Mouse (Mus musculus) forebrain, embryonic 13.5 days (tissue): Measurements from ENCODE around the gene Isy1. TPM values are rescaled to one million over a fixed set of nuclear protein-coding genes. Genes with fewer than 3 reads are reported as not detected.

Experiments used
- polyA plus RNA-seq: library from polyadenylated mRNA; unstranded; fragments of >200 nt; fragmentation: Nextera tagmentation; extraction: Ambion mirVana; gene quantifications from 2 replicates; pipeline ENCODE4 v1.2.1, GENCODE M21; 2015

Isy1 gene
- polyA plus RNA-seq, 1 experiment from 2014 or later = 49.8 TPM

Other genes with a start within 250 kb of the Isy1 start
- gene Prokr1, start 248.1 kb downstream of the Isy1 start, polyA plus RNA-seq = 5.0 and 5.9 TPM in 2 replicates
- 12.7 and 12.9 TPM in 2 replicates for gene Aplf, start 166.6 kb downstream of the Isy1 start, polyA plus RNA-seq
- gene Efcc1, start 107.9 kb downstream of the Isy1 start, polyA plus RNA-seq = 0.96 and 1.1 TPM in 2 replicates
- 0.77 and 0.89 TPM in 2 replicates for gene Gp9, start 60.7 kb downstream of the Isy1 start, polyA plus RNA-seq
- 7.4 and 7.9 TPM in 2 replicates for gene Rab43, start 26.6 kb downstream of the Isy1 start, polyA plus RNA-seq
- 1.4 and 2.3 TPM in 2 replicates for gene Gm45140, start 3.0 kb downstream of the Isy1 start, polyA plus RNA-seq
- gene Cnbp, start 12.3 kb upstream of the Isy1 start, polyA plus RNA-seq = 949 and 1,006 TPM in 2 replicates
- gene Copg1, start 49.0 kb upstream of the Isy1 start, polyA plus RNA-seq = 133 and 151 TPM in 2 replicates
- 54.6 and 60.4 TPM in 2 replicates for gene Hmces, start 75.1 kb upstream of the Isy1 start, polyA plus RNA-seq
- gene H1fx, start 142.8 kb upstream of the Isy1 start, polyA plus RNA-seq = 29.4 and 34.9 TPM in 2 replicates
- gene Rab7, start 206.5 kb upstream of the Isy1 start, polyA plus RNA-seq = 233 and 248 TPM in 2 replicates
- gene Rpn1, start 245.7 kb upstream of the Isy1 start, polyA plus RNA-seq = 212 and 246 TPM in 2 replicates